Mouse (Mus musculus) monocyte, adult 5-6 weeks (primary cell): ENCODE measurements around the gene Vmn1r128. TPM values are rescaled to one million over a fixed set of nuclear protein-coding genes. Genes with fewer than 3 reads are reported as not detected.
"Not testable (repeated sequence)": the region's sequence is repeated elsewhere in the genome, so short reads cannot be mapped to it uniquely, and the experiment has no call there.

Experiments
- ATAC-seq: fragments of 153-309, 156-312 bp; replicated peaks from 2 replicates; pipeline ENCODE4 v1.8.0; 2017; ENCODE audit warnings: mild to moderate bottlenecking; ENCODE audit not compliant: low TSS enrichment, insufficient number of reproducible peaks, severe bottlenecking, poor library complexity, low FRiP score
- total RNA-seq: library from RNA; stranded (forward); fragments of 200-1000, 200-491, 200-594 nt; gene quantifications from 3 replicates; pipeline ENCODE4 v1.2.3, GENCODE M21; 2017

Gene Vmn1r128
- not detected in 3 replicates for total RNA-seq

DNA sequence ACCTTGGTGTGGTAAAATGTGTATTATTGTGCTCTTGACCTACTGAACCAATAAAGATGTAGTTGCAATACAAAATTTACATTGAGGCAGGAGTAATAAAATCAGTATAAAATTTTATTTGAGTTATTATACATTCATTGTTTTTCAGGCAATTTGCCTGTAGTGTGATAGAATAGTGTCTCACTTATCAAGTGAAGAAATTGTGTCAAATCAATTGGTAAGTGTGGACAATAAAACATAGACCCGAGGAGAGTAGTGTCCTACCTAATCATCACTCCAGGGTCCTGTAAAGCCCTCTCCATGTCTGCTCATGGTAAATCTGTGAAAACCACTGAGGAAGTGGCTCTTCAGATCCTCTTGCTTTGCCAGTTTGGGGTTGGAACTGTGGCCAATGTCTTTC is at the start of gene Vmn1r128:
Vmn1r128 (plus strand) TSS at position 301 of the 400 bp plus-strand sequence.
- not testable (repeated sequence) for ATAC-seq

DNA sequence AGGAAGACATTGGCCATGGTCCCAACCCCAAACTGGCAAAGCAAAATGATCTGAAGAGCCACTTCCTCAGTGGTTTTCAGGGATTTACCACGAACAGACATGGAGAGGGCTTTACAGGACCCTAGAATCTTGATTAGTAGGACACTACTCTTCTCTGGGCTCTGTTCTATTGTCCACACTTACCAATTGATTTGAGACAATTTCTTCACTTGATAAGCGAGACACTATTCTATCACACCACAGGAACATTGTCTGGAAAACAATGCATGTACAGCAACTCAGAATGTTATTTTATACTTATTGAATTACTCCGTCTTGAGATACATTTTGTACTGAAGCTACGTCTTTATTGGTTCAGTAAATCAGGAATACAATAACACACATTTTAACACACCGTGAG is 47.8 kb upstream of the Vmn1r128 start, which contains the start of gene Vmn1r126:
Vmn1r126 (minus strand) TSS at position 101 of the 400 bp plus-strand sequence.
- ATAC-seq = not testable (repeated sequence)

DNA sequence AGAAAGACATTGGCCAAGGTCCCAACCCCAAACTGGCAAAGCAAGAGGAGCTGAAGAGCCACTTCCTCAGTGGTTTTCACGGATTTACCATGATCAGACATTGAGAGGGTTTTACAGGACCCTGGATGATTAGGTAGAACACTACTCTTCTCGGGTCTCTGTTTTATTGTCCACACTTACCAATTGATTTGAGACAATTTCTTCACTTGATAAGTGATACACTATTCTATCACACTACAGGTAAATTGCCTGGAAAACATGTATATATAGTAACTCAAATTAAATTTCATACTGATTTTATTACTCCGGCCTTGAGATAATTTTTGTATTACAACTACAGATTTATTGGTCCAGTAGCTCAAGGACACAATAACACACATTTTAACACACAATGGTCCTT is 29.4 kb upstream of the Vmn1r128 start, which contains the start of gene Vmn1r127:
Vmn1r127 (minus strand) TSS at position 101 of the 400 bp plus-strand sequence.
- ATAC-seq = not testable (repeated sequence)

DNA sequence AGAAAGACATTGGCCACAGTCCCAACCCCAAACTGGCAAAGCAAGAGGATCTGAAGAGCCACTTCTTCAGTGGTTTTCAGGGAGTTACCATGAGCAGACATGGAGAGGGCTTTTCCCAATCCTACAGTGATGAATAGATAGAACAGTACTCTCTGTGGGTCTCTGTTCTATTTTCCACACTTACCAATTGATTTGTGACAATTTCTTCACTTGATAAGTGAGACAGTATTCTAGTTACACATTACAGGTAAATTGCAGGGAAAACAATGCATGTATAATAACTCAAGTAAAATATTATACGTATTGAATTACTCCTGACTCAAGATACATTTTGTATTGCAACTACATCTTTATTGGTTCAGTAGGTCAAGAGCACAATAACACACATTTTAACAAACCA is 12.0 kb downstream of the Vmn1r128 start, which contains the start of gene Vmn1r129:
Vmn1r129 (minus strand) TSS at position 101 of the 400 bp plus-strand sequence.
- ATAC-seq = not testable (repeated sequence)

Other genes with a start within 250 kb of the Vmn1r128 start
- gene Vmn1r122, start 215.2 kb upstream of the Vmn1r128 start, total RNA-seq = not detected in 3 replicates
- not detected in 3 replicates for gene Vmn1r123, start 187.2 kb upstream of the Vmn1r128 start, total RNA-seq
- gene Gm5157, start 158.9 kb upstream of the Vmn1r128 start, total RNA-seq = not detected in 3 replicates
- gene Vmn1r124, start 88.8 kb upstream of the Vmn1r128 start, total RNA-seq = not detected in 3 replicates
- gene Vmn1r125, start 77.2 kb upstream of the Vmn1r128 start, total RNA-seq = not detected in 3 replicates
- not detected in 3 replicates for gene Vmn1r126, start 47.9 kb upstream of the Vmn1r128 start, total RNA-seq
- not detected in 3 replicates for gene Vmn1r127, start 29.5 kb upstream of the Vmn1r128 start, total RNA-seq
- not detected in 3 replicates for gene Vmn1r129, start 11.9 kb downstream of the Vmn1r128 start, total RNA-seq
- gene Gm6882, start 83.4 kb downstream of the Vmn1r128 start, total RNA-seq = not detected in 3 replicates
- gene Vmn1r130, start 162.4 kb downstream of the Vmn1r128 start, total RNA-seq = not detected in 3 replicates
- not detected in 3 replicates for gene Vmn1r131, start 196.7 kb downstream of the Vmn1r128 start, total RNA-seq